Mouse (Mus musculus) MN1 (cell line): ENCODE results near the gene Patj.

ENCODE experiments used
- DNase-seq: peaks from one replicate; pipeline ENCODE4 v3.0.0-alpha.2; 2016; ENCODE audit warnings: low spot score

The Patj gene

GRCm38 (mm10) chr4:98726590-98727237 is 331.1 kb downstream of the Patj start, which contains the start of gene L1td1:
Gene L1td1, plus strand, starts transcription at chr4:98726734.
- no peak for DNase-seq

GRCm38 (mm10) chr4:98727295-98727958 is 331.8 kb downstream of the Patj start:
- no peak for DNase-seq

GRCm38 (mm10) chr4:98727959-98728347 is 332.4 kb downstream of the Patj start:
- DNase-seq, result no peak

- no peak for DNase-seq
Measured at GRCm38 (mm10) chr4:98728716-98729115, 333.1 kb downstream of the Patj start.

GRCm38 (mm10) chr4:98733660-98734059 is 338.1 kb downstream of the Patj start:
- no peak for DNase-seq

- no peak for DNase-seq
Measured at GRCm38 (mm10) chr4:98739753-98740152, 344.2 kb downstream of the Patj start.

GRCm38 (mm10) chr4:98743209-98743905 is 347.8 kb downstream of the Patj start:
- no peak for DNase-seq

- no peak for DNase-seq
Measured at GRCm38 (mm10) chr4:98743906-98744210, 348.3 kb downstream of the Patj start.

GRCm38 (mm10) chr4:98754456-98754855 is 358.9 kb downstream of the Patj start:
- no peak for DNase-seq

- DNase-seq, result no peak
Measured at GRCm38 (mm10) chr4:98756141-98756540, 360.6 kb downstream of the Patj start.

- DNase-seq, result no peak
Measured at GRCm38 (mm10) chr4:98758012-98758821, 362.6 kb downstream of the Patj start.

- DNase-seq, result no peak
Measured at GRCm38 (mm10) chr4:98758872-98759518, 363.4 kb downstream of the Patj start.

GRCm38 (mm10) chr4:98767134-98768133 is 371.8 kb downstream of the Patj start:
- DNase-seq, result no peak
